Mouse (Mus musculus) liver, embryonic 12.5 days (tissue): ENCODE results near the gene Ddx47. TPM values are rescaled to one million over a fixed set of nuclear protein-coding genes. Genes with fewer than 3 reads are reported as not detected.

Experiments used
- ATAC-seq: fragments of 200-750 bp; cut with Nextera tagmentation; 2 replicates; pipeline ENCODE4 v1.8.0; 2017; ENCODE audit warnings: moderate number of reproducible peaks, mild to moderate bottlenecking, moderate library complexity
- H3K27ac ChIP-seq: fragments of 300-500 bp; sonication (generic); 2 replicates; pipeline ENCODE4 v1.5.1; 2016; ENCODE audit warnings: mild to moderate bottlenecking
- H3K27me3 ChIP-seq: fragments of 300-500 bp; sonication (generic); replicated peaks from 2 replicates; pipeline ENCODE4 v1.6.1; 2016; ENCODE audit warnings: mild to moderate bottlenecking, moderate library complexity
- H3K36me3 ChIP-seq: fragments of 300-500 bp; sonication (generic); 2 replicates; pipeline ENCODE4 v1.6.1; 2016; ENCODE audit warnings: mild to moderate bottlenecking, moderate library complexity
- H3K4me1 ChIP-seq: fragments of 300-500 bp; sonication (generic); 2 replicates; pipeline ENCODE4 v1.6.1; 2016
- H3K4me2 ChIP-seq: fragments of 300-500 bp; sonication (generic); 2 replicates; pipeline ENCODE4 v1.6.1; 2016; ENCODE audit warnings: mild to moderate bottlenecking, moderate library complexity
- H3K4me3 ChIP-seq: fragments of 300-500 bp; sonication (generic); 2 replicates; pipeline ENCODE4 v1.5.1; 2016; ENCODE audit warnings: mild to moderate bottlenecking, moderate library complexity
- H3K9ac ChIP-seq: fragments of 300-500 bp; sonication (generic); 2 replicates; pipeline ENCODE4 v1.6.1; 2016; ENCODE audit warnings: mild to moderate bottlenecking, moderate library complexity
- H3K9me3 ChIP-seq: fragments of 300-500 bp; sonication (generic); replicated peaks from 2 replicates; pipeline ENCODE4 v1.6.1; 2016; ENCODE audit warnings: mild to moderate bottlenecking, moderate library complexity
- WGBS: fragments of 180-500 bp; shearing (Covaris S2); methylation state at CpG from one replicate; pipeline ENCODE4 v1.1.7; 2016; ENCODE audit not compliant: insufficient replicate concordance; 5-methylcytosine and 5-hydroxymethylcytosine counted together
- polyA plus RNA-seq: library from polyadenylated mRNA; unstranded; fragments of >200 nt; fragmentation: Nextera tagmentation; extraction: Ambion mirVana; gene quantifications from 2 replicates; pipeline ENCODE4 v1.2.1, GENCODE M21; 2016

Ddx47 gene
- 84.5 and 87.3 TPM in 2 replicates for polyA plus RNA-seq

DNA sequence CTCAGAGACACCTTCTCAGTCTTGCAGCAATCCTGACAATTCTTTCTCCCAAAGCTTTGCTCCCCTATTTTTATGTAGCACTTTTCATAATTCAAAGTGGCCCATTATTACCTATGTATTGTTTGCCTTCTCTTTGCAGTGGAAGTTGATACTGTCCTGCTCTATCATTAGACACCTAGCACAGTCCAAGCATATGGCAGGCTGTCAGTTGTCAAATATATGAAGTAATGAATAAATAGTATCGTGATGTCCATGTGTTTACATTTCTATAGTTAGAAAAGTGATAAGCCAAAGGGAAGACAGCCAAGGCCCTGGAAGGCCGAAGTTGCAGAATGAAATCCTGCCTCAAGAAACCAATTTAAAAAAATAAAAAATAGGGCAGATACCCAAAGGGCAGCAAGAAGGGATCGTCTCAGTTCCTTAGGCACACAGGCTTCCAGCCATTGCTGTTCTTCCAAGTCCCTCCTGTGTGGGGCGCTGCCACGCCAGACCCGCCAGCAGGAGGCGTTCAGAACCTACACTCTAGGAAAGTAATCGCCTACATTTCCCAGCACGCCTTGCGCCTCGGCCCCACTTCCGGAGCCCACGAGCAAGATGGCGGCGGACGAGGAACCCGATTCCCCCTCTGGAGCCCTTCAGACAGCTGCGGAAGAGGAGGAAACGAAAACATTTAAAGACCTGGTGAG lies at the start of gene Ddx47:
Gene Ddx47 (plus strand): TSS at position 565 of the 686 bp plus-strand sequence.
- H3K36me3 ChIP-seq = peaks cover 31% of the 10 kb centered on the region
- ATAC-seq = peak; percentile 87
- peak within 1 kb of the TSS; percentile 55 for H3K27ac ChIP-seq
- H3K9ac ChIP-seq = peak within 1 kb of the TSS; percentile 85
- no peaks in the 10 kb centered on the region for H3K9me3 ChIP-seq
- H3K4me1 ChIP-seq = peaks cover 59% of the 10 kb centered on the region
- 7% methylated on average over 19 of the region's 19 CpGs for WGBS
- peak within 1 kb of the TSS; percentile 87 for H3K4me2 ChIP-seq
- no peaks in the 10 kb centered on the region for H3K27me3 ChIP-seq
- H3K4me3 ChIP-seq = peak within 1 kb of the TSS; percentile 87

DNA sequence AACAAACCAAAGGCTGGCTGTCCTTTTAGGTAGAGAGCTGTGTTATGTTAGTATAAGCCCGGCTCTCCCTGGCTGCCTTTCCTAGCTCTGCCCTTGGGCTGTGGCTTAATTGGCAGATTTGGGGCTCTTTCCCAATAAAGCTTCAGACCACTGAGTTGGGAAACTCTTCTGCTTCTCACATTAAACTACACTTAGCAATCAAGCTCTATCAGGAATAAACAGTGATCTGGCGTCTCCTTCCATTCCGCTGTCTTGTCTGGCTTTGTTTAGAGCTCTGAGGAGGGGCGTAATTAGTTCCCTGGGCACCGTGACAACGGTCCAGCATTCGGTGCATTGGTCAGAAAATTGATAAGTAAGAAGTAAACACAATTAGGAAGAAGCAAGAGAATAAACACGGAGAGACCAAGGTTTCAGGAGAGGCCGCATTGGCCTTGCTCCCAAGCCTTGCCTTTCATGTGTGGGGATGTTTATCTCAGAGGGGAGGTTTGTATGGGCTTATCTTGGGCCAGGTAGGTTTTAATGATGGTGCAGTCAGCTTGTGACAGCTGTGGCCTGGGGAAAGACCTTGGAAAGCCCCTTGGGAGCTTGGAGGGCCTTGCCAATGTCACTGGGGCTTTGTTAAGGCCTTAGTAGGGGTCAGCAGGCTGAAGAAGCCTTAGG lies 49.4 kb upstream of the Ddx47 start:
- Histone ChIP-seq H3K4me1 (peaks cover 3% of the 10 kb centered on the region; the same call in 1 of the 2 replicates), H3K9ac (no peak overlapping the region), H3K4me3 (no peak overlapping the region), H3K36me3 (0 out of 2 replicates have a peak, but pooled peaks cover 7% of the 10 kb centered on the region), H3K4me2 (no peak overlapping the region), H3K9me3 (no peaks in the 10 kb centered on the region), H3K27me3 (peaks cover 7% of the 10 kb centered on the region), H3K27ac (no peak overlapping the region)
- 66% methylated on average over 9 of the region's 9 CpGs for WGBS
- no peak for ATAC-seq

GRCm38 (mm10) chr6:134962518-134962893 lies 48.9 kb upstream of the Ddx47 start:
- no peak overlapping the region for H3K4me3 ChIP-seq
- H3K27ac ChIP-seq = no peak overlapping the region
- H3K9me3 ChIP-seq = no peaks in the 10 kb centered on the region
- 0 out of 2 replicates have a peak, but pooled peaks cover 3% of the 10 kb centered on the region for H3K36me3 ChIP-seq
- ATAC-seq = no peak
- no peak overlapping the region for H3K9ac ChIP-seq
- H3K4me2 ChIP-seq = no peak overlapping the region
- H3K4me1 ChIP-seq = peaks cover 3% of the 10 kb centered on the region; the same call in 1 of the 2 replicates
- 73% methylated on average over 5 of the region's 5 CpGs for WGBS
- H3K27me3 ChIP-seq = peaks cover 7% of the 10 kb centered on the region

DNA sequence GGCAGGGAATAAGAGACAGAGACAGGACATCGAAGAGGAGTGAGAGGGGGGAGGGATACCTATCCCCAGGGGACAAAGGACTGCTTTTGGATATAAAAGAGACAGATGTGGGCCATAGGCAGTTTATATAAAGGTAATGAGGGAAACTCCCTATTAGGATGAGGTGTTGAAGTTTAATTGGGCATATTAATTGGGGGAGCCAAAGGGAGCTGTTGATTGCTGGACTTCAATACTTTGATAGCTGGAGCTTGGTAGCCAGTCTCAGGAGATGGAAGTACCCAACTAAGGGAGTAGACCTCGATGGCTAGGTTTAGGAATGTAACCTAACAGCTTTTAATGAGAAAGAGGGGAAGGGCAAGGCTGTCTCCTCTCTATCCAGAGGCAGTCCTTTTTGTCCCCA lies 47.5 kb upstream of the Ddx47 start:
- no peak overlapping the region for H3K9ac ChIP-seq
- H3K4me1 ChIP-seq = peaks cover 3% of the 10 kb centered on the region; the same call in 1 of the 2 replicates
- ATAC-seq = no peak

DNA sequence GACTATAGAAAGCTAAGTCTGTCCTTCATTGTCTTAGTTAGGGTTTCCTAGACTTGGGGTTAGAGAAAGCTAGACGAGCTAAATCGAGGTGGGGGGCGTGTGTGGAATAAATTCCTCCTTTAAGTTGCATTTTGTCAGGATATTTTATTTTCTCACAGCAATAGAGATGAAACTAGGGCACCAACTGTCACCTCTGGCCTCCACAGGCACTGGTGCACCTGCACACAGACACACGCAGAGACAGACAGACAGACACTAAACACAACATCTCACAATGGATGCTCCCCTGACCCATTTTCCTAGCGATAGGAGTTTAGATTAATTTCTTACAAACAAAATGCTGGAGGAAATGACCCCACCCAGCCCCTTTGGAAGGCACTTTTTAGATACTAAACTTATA lies 44.7 kb upstream of the Ddx47 start:
- ATAC-seq = no peak
- WGBS = 73% methylated on average over 5 of the region's 5 CpGs
- no peaks in the 10 kb centered on the region for H3K36me3 ChIP-seq

More for the DNA sequence above, 47.5 kb upstream of the Ddx47 start:
- H3K36me3 ChIP-seq = no peaks in the 10 kb centered on the region
- no peak overlapping the region for H3K4me2 ChIP-seq
- H3K9me3 ChIP-seq = no peaks in the 10 kb centered on the region
- no peak overlapping the region for H3K27ac ChIP-seq
- H3K4me3 ChIP-seq = no peak overlapping the region
- 53% methylated on average over 2 of the region's 2 CpGs for WGBS
- H3K27me3 ChIP-seq = peaks cover 7% of the 10 kb centered on the region

DNA sequence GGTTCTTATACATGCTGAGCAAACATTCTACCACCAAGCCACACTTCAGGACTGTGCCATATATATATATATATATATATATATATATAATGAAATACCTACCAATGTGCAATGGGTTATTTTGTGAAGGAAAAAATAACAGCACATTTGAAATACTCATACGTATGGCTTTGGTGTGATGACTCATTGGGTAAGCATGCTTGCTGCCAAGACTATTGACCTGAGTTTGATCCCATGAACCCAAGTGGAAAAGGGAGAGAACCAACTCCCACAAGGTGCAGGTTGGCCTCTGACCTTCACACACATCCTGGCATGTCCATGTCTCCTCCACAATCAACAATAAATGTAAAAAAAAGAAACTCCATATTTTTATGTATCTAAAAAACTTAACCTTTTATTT lies 43.1 kb upstream of the Ddx47 start:
- H3K4me3 ChIP-seq = no peak overlapping the region
- WGBS = 72% methylated on average over 1 of the region's 1 CpGs
- H3K4me2 ChIP-seq = no peak overlapping the region
- no peak for ATAC-seq
- H3K27ac ChIP-seq = no peak overlapping the region
- peaks cover 3% of the 10 kb centered on the region; the same call in 1 of the 2 replicates for H3K27me3 ChIP-seq
- no peak overlapping the region for H3K9ac ChIP-seq
- peaks cover 16% of the 10 kb centered on the region for H3K4me1 ChIP-seq
- peaks cover 6% of the 10 kb centered on the region; the same call in 1 of the 2 replicates for H3K9me3 ChIP-seq
- no peaks in the 10 kb centered on the region for H3K36me3 ChIP-seq

More for the DNA sequence above, 44.7 kb upstream of the Ddx47 start:
- no peak overlapping the region for H3K27ac ChIP-seq
- no peak overlapping the region for H3K4me3 ChIP-seq
- H3K27me3 ChIP-seq = peaks cover 3% of the 10 kb centered on the region
- peaks cover 6% of the 10 kb centered on the region for H3K4me1 ChIP-seq
- peaks cover 6% of the 10 kb centered on the region; the same call in 1 of the 2 replicates for H3K9me3 ChIP-seq
- no peak overlapping the region for H3K9ac ChIP-seq
- H3K4me2 ChIP-seq = no peak overlapping the region

DNA sequence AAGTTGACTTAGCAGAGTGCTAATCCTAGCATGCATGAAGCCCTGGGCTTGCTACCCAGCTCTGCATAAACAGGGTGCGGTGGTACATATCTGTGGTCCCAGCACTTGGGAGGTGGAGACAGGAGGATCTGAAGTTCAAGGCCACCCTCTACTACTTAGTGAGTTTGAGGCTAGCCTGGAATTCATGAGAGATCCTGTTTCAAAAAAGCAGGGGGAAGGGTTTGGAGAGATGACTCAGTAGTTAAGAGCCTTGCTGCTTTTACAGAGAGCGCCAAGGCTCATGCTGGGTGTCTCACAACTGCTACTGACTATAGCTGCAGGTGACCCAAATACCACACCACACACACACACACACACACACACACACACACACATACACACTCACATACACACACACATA lies 41.9 kb upstream of the Ddx47 start:
- H3K9ac ChIP-seq = no peak overlapping the region
- no peak overlapping the region for H3K4me3 ChIP-seq
- H3K36me3 ChIP-seq = no peaks in the 10 kb centered on the region
- WGBS = 78% methylated on average over 2 of the region's 2 CpGs
- H3K9me3 ChIP-seq = peaks cover 6% of the 10 kb centered on the region; the same call in 1 of the 2 replicates
- ATAC-seq = no peak
- no peak overlapping the region for H3K4me2 ChIP-seq
- H3K27ac ChIP-seq = no peak overlapping the region
- H3K4me1 ChIP-seq = peaks cover 22% of the 10 kb centered on the region
- H3K27me3 ChIP-seq = no peaks in the 10 kb centered on the region

DNA sequence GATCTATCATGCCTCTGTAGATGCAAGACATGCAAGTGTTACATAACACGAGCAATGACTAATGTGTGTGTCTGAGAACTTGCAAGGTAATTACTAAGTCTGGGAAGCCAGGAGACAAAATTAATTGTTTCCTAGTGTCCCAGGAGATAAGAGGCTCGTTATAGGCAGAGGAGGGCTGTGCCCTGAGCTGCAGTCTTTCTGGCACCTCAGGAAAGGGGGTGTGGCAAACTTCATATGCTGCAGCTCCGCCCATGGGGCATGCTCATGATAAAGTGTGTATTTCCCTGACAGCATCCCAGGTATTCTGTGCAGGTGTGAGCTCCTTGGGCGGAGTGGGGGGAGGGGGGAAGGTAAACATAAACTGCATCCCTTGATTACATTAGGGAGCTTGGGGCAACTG lies 39.3 kb upstream of the Ddx47 start:
- H3K9me3 ChIP-seq = peaks cover 6% of the 10 kb centered on the region; the same call in 1 of the 2 replicates
- 28% methylated on average over 4 of the region's 4 CpGs for WGBS
- H3K36me3 ChIP-seq = no peaks in the 10 kb centered on the region
- H3K9ac ChIP-seq = no peak overlapping the region
- H3K27ac ChIP-seq = no peak overlapping the region
- H3K4me2 ChIP-seq = no peak overlapping the region
- 0 out of 2 replicates have a peak, but pooled peaks have one; percentile 57 for ATAC-seq
- no peak overlapping the region for H3K4me3 ChIP-seq
- peaks cover 22% of the 10 kb centered on the region for H3K4me1 ChIP-seq
- 0 out of 2 replicates have a peak, but pooled peaks cover 3% of the 10 kb centered on the region for H3K27me3 ChIP-seq

- H3K4me1 ChIP-seq = peaks cover 38% of the 10 kb centered on the region
Measured at GRCm38 (mm10) chr6:134976628-134977027, 34.8 kb upstream of the Ddx47 start.

DNA sequence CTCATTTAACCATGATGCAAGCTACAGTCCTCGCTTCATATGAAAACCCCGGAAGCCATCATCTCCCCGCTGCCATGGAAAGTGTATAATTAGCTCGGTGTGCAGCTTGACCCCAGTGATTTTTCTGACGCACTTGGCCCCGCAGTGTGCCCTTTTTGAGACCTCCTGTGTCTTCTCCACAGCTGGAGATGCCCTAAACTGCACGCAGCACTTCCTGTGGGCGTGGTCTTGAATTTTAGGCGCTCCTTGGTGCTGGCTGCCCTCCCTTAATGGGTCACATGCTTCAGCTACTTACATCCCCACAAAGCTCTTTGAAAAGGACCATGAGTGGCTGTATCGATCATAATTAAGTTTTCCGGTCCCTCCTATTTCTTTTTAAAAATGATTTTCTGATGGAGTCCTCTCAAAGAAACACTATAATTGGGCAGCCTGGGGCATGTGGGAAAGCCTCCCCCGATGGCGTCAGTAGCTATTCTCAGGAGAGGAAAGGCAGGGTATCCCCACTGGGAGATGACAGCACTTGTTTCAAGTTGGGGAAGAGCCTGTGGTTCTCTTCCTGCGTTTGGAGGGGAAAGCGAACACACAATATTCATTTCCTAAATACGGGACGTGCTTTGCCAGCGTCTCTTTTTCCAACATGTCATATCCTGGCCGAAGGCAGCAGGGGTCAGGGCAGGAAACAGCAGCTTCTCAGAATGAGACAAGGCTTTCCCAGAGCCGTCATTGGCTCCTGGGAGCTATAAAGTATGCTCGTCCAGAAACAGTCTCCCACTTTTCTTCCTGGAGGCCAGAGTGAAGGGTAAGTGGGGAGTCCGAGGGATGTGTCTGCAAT lies 30.0 kb upstream of the Ddx47 start, which contains the start of gene Apold1:
Gene Apold1 (plus strand): TSS at position 488 of the 832 bp plus-strand sequence.
- Histone ChIP-seq H3K27me3 (0 out of 2 replicates have a peak, but pooled peaks cover 15% of the 10 kb centered on the region), H3K4me3 (peak within 1 kb of the TSS; percentile 16; the same call in 1 of the 2 replicates), H3K4me2 (peak within 1 kb of the TSS; percentile 94), H3K27ac (peak within 1 kb of the TSS; percentile 51; the same call in 1 of the 2 replicates), H3K9ac (no peak within 1 kb of the TSS; the same call in 1 of the 2 replicates), H3K4me1 (peaks cover 63% of the 10 kb centered on the region), H3K36me3 (no peaks in the 10 kb centered on the region), H3K9me3 (no peaks in the 10 kb centered on the region)
- 42% methylated on average over 22 of the region's 22 CpGs for WGBS
- no peak for ATAC-seq

More at GRCm38 (mm10) chr6:134976628-134977027, 34.8 kb upstream of the Ddx47 start:
- H3K36me3 ChIP-seq = no peaks in the 10 kb centered on the region
- H3K4me2 ChIP-seq = no peak overlapping the region
- no peak for ATAC-seq
- H3K9me3 ChIP-seq = no peaks in the 10 kb centered on the region
- H3K9ac ChIP-seq = no peak overlapping the region
- WGBS = 58% methylated on average over 6 of the region's 6 CpGs
- H3K27me3 ChIP-seq = 0 out of 2 replicates have a peak, but pooled peaks cover 8% of the 10 kb centered on the region
- H3K27ac ChIP-seq = no peak overlapping the region
- H3K4me3 ChIP-seq = no peak overlapping the region
